Mouse (Mus musculus) heart, embryonic 16.5 days (tissue): ENCODE data around the gene Foxq1. TPM values are rescaled to one million over a fixed set of nuclear protein-coding genes. Genes with fewer than 3 reads are reported as not detected.

ENCODE experiments used
- ATAC-seq: fragments of 200-750 bp; cut with Nextera tagmentation; replicated peaks from 2 replicates; pipeline ENCODE4 v1.8.0; 2017; ENCODE audit warnings: moderate number of reproducible peaks; ENCODE audit not compliant: insufficient read depth, low FRiP score; ENCODE audit errors: extremely low read depth
- H3K27ac ChIP-seq: fragments of 300-500 bp; sonication (generic); 2 replicates; pipeline ENCODE4 v1.5.1; 2014; ENCODE audit warnings: mild to moderate bottlenecking, low read length, control low read depth, moderate library complexity
- H3K27me3 ChIP-seq: fragments of 300-500 bp; sonication (generic); 2 replicates; pipeline ENCODE4 v1.6.1; 2014; ENCODE audit warnings: low read length, mixed read lengths; ENCODE audit not compliant: control insufficient read depth, insufficient read depth
- H3K36me3 ChIP-seq: fragments of 300-500 bp; sonication (generic); 2 replicates; pipeline ENCODE4 v1.6.1; 2014; ENCODE audit not compliant: control insufficient read depth, insufficient read depth
- H3K4me1 ChIP-seq: fragments of 300-500 bp; sonication (generic); 2 replicates; pipeline ENCODE4 v1.6.1; 2014; ENCODE audit warnings: low read length, mixed read lengths; ENCODE audit not compliant: control insufficient read depth, insufficient read depth
- H3K4me2 ChIP-seq: fragments of 300-500 bp; sonication (generic); 2 replicates; pipeline ENCODE4 v1.6.1; 2014; ENCODE audit warnings: low read depth, mild to moderate bottlenecking, control low read depth, low read length
- H3K4me3 ChIP-seq: fragments of 300-500 bp; sonication (generic); 2 replicates; pipeline ENCODE4 v1.5.1; 2014; ENCODE audit warnings: mild to moderate bottlenecking, control low read depth, low read length
- H3K9ac ChIP-seq: fragments of 300-500 bp; sonication (generic); 2 replicates; pipeline ENCODE4 v1.6.1; 2014; ENCODE audit warnings: low read length, control low read depth
- H3K9me3 ChIP-seq: fragments of 300-500 bp; sonication (generic); replicated peaks from 2 replicates; pipeline ENCODE4 v1.6.1; 2016; ENCODE audit warnings: low read length; ENCODE audit not compliant: control insufficient read depth
- WGBS: fragments of 180-500 bp; shearing (Covaris S2); extraction: QIAGEN DNeasy Blood & Tissue Kit; methylation state at CpG from one replicate; pipeline ENCODE4 v1.1.7; 2014; 5-methylcytosine and 5-hydroxymethylcytosine counted together
- polyA plus RNA-seq: library from polyadenylated mRNA; unstranded; fragments of >200 nt; fragmentation: Nextera tagmentation; extraction: Ambion mirVana; gene quantifications from 2 replicates; pipeline ENCODE4 v1.2.1, GENCODE M21; 2015

Gene Foxq1
- polyA plus RNA-seq, 1 experiment from 2014 or later, result 0.09 TPM

DNA sequence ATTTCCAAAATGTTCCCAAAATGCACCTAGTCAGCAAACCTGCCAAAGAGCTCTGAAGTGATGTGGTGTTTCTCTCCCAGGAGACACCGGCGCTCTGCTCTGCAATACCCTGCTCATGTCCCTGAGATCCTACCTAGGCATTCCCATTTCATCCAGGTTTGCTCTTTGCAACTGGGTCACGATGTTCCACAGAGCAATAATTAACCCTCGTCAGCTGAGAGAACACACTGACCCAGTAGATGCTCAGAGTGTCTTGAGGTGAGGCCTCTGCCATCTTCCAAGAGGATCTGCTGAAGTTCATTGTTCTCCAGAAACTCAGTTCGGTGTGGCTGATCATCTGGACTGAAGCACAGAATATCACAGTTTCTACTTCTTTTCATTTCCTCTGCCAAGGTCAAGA is 12.9 kb upstream of the Foxq1 start:
- no peaks in the 10 kb centered on the region for H3K4me1 ChIP-seq
- H3K9ac ChIP-seq, result no peak overlapping the region
- no peaks in the 10 kb centered on the region for H3K36me3 ChIP-seq
- 84% methylated on average over 5 of the region's 5 CpGs for WGBS
- no peak overlapping the region for H3K4me3 ChIP-seq
- ATAC-seq, result no peak
- no peak overlapping the region for H3K4me2 ChIP-seq
- H3K9me3 ChIP-seq, result no peaks in the 10 kb centered on the region
- no peaks in the 10 kb centered on the region for H3K27me3 ChIP-seq
- H3K27ac ChIP-seq, result no peak overlapping the region

DNA sequence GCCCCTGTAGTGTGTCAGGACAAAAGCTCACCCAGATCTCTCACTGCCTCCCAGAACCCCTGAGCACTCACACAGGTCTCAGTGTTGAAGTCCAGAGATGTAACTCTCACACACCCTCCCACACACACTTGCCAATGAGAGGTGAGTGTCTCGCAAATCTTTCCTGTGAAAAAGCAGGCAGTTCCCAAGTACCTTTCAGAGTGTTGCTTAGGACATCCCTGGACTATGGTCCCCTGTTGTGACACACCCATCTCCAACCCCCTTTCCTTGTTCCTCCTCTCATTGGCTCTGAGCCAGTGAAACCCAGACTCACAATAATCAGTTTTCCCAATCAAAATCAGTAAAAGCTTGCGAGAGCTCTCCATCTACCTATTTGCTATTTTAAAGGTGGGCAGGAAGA is 9.2 kb upstream of the Foxq1 start:
- WGBS, result 62% methylated on average over 2 of the region's 2 CpGs
- no peak for ATAC-seq
- H3K9me3 ChIP-seq, result no peaks in the 10 kb centered on the region

DNA sequence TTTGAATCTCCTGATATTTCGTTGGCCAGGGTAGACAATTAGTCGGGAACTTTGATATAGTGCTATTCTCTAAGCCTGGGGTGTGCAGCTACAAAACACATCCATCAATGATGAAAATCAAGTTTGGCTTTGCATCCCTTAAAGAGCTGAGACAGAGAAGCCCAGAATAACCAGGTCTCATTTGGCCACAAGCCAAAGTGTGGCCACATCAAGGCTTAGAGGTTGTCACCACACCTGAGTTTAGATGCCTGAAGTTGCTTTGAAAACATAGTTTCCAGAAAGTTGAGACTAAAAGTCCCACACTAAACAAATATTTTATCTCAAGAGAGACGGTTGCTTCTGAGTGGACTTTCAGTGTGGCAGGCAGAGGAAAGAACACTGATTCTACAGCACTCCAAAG is 8.7 kb upstream of the Foxq1 start:
- H3K27ac ChIP-seq, result no peak overlapping the region
- H3K36me3 ChIP-seq, result no peaks in the 10 kb centered on the region
- no peak overlapping the region for H3K4me2 ChIP-seq
- WGBS, result 76% methylated on average over 3 of the region's 3 CpGs
- no peak for ATAC-seq
- no peak overlapping the region for H3K9ac ChIP-seq
- H3K27me3 ChIP-seq, result no peaks in the 10 kb centered on the region
- H3K4me1 ChIP-seq, result no peaks in the 10 kb centered on the region
- H3K4me3 ChIP-seq, result no peak overlapping the region
- no peaks in the 10 kb centered on the region for H3K9me3 ChIP-seq

More for the DNA sequence above, 9.2 kb upstream of the Foxq1 start:
- no peaks in the 10 kb centered on the region for H3K27me3 ChIP-seq
- H3K9ac ChIP-seq, result no peak overlapping the region
- H3K4me2 ChIP-seq, result no peak overlapping the region
- no peak overlapping the region for H3K27ac ChIP-seq
- H3K36me3 ChIP-seq, result no peaks in the 10 kb centered on the region
- H3K4me3 ChIP-seq, result no peak overlapping the region
- no peaks in the 10 kb centered on the region for H3K4me1 ChIP-seq

DNA sequence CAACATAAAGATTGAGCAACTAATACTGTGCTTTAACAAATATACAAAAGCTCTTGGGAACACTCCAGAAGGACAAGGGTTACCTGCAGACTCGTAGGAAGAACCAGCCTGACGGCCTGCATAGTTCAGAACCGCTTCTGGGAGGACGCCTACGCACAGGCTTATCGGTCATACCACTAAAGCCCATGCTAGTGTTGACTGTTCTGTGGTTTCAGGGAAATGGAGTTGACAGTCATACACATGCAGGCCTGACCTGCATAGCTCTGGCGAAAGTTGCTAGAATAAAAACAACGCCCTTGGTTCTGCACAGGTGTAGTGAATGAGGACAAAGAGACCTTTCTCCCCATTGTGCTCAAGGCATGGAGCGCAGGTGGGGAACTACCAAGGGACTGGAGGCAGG is 8.3 kb upstream of the Foxq1 start:
- no peak overlapping the region for H3K4me3 ChIP-seq

DNA sequence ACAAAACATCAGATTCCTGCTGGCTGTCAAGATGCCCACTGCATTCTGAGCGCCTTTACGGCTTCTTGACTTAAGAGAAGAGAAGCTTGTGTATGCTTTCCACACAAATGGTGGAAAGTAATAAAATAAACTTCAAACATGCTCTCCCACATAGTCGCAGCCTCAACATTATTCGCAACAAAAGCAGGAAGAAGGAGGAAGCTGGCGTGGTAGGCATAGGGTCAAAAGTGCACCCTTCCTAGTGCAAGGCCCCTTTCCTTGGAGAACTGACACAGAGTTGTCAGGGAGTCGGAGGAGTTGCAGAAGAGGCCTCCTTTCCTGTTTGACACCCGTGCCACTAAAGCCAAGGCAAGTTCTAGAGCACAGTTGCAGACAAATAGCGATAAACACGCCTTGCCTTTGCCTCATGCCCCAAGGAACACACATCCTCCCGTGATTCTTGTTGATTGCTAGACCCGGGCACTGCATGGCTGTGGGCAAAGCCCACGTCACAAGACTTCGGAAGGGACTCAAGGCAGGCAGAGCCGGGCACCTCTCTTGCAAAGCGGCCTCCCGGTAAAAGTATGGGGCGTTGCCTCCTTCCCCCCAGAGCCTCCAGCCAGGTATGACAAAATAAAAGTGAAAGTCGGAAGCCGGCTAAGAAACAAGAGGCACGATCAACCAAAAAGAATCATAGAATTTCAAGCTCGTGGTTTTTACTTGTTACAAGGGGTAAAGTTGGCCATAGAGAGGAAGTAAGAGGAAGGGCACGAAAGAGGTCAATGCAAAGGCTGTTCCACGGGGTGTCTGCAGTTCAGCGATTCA is 1.2 kb downstream of the Foxq1 start:
- no peak overlapping the region for H3K27ac ChIP-seq
- peaks cover 8% of the 10 kb centered on the region for H3K4me1 ChIP-seq
- 12% methylated on average over 24 of the region's 24 CpGs for WGBS
- H3K27me3 ChIP-seq, result peaks cover 83% of the 10 kb centered on the region
- H3K9me3 ChIP-seq, result no peaks in the 10 kb centered on the region
- H3K4me3 ChIP-seq, result peak overlapping the region; percentile 73
- ATAC-seq, result no peak
- no peak overlapping the region for H3K9ac ChIP-seq
- no peaks in the 10 kb centered on the region for H3K36me3 ChIP-seq
- H3K4me2 ChIP-seq, result peak overlapping the region; percentile 100

More for the DNA sequence above, 8.3 kb upstream of the Foxq1 start:
- no peaks in the 10 kb centered on the region for H3K4me1 ChIP-seq
- H3K9me3 ChIP-seq, result no peaks in the 10 kb centered on the region
- H3K27ac ChIP-seq, result no peak overlapping the region
- no peak for ATAC-seq
- no peak overlapping the region for H3K4me2 ChIP-seq
- H3K9ac ChIP-seq, result no peak overlapping the region
- no peaks in the 10 kb centered on the region for H3K36me3 ChIP-seq
- 81% methylated on average over 9 of the region's 9 CpGs for WGBS
- H3K27me3 ChIP-seq, result no peaks in the 10 kb centered on the region

DNA sequence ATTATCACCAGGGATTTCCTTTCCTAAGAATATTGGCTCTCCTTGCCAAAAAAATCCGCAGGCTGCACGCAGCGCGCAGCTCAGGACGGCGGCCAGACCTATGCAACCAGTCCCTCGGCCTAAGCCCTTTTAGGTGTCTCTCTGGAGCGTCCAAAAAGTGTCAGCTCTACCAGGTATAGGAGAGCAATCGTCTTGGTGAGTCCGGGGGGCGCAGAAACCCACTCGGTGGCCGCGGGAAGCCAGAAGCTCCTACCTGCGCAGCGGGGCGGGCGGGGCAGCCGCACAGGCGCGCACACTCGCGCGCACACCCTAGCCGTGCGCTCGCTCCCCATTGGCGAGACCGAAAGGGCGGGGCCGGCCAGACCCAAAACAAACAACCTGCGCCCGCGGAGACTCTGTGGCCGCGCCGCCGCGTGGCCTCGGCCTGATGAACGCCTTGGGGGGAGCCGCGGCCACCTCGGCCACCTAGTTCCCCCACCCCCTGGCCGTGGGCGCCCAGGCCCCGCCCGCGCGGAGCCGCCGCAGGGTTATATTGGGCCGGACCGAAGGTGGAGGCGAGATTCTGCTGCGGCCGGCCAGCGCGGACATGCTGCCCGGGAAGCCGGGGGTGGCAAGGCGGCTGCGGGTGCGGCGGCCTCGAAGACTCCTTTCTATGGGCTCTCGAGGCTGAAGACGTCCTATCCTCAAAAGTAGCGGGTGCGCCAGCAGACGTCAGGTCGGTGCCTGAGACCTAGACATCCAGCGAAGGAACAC is 2.0 kb downstream of the Foxq1 start:
- Histone ChIP-seq H3K9ac (peak overlapping the region; percentile 56; the same call in 1 of the 2 replicates), H3K4me3 (peak overlapping the region; percentile 73), H3K9me3 (no peaks in the 10 kb centered on the region), H3K36me3 (no peaks in the 10 kb centered on the region), H3K4me1 (peaks cover 8% of the 10 kb centered on the region), H3K27me3 (peaks cover 91% of the 10 kb centered on the region), H3K27ac (no peak overlapping the region), H3K4me2 (peak overlapping the region; percentile 100)
- under 1% methylated on average over 73 of the region's 73 CpGs for WGBS
- peak; percentile 42; the same call in 1 of the 2 replicates for ATAC-seq

DNA sequence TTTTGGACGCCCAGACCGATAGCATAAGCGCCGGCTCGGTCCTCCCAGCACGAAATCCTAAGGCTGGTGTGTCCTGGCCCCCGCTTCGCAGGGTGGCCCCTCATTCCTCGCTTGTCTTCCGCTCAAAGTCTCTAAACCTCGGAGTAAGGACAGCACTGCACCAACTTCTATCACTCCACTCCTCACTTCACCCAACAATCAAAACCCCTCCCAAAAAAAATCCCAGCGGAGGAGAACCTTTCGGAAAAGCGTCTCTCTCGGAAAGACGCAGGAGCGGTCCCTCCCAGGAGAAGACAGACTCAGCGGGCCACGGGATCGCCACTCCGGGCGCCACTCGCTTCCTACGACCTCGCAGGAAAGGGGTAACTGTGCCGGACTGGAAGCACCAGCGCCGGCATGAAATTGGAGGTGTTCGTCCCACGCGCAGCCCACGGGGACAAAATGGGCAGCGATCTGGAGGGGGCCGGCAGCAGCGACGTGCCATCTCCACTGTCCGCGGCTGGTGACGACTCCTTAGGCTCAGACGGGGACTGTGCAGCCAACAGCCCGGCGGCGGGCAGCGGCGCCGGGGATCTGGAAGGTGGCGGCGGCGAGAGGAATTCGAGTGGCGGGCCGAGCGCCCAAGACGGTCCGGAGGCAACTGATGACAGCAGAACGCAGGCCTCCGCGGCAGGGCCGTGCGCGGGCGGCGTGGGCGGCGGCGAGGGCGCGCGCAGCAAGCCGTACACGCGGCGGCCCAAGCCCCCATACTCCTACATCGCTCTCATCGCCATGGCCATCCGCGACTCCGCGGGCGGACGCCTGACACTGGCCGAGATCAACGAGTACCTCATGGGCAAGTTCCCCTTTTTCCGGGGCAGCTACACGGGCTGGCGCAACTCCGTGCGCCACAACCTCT is 2.8 kb downstream of the Foxq1 start, which contains the start of gene A530084C06Rik:
TSS of gene A530084C06Rik (minus strand) at position 813 of the 898 bp plus-strand sequence.
- ATAC-seq, result peak; percentile 28; the same call in 1 of the 2 replicates
- under 1% methylated on average over 88 of the region's 88 CpGs for WGBS

DNA sequence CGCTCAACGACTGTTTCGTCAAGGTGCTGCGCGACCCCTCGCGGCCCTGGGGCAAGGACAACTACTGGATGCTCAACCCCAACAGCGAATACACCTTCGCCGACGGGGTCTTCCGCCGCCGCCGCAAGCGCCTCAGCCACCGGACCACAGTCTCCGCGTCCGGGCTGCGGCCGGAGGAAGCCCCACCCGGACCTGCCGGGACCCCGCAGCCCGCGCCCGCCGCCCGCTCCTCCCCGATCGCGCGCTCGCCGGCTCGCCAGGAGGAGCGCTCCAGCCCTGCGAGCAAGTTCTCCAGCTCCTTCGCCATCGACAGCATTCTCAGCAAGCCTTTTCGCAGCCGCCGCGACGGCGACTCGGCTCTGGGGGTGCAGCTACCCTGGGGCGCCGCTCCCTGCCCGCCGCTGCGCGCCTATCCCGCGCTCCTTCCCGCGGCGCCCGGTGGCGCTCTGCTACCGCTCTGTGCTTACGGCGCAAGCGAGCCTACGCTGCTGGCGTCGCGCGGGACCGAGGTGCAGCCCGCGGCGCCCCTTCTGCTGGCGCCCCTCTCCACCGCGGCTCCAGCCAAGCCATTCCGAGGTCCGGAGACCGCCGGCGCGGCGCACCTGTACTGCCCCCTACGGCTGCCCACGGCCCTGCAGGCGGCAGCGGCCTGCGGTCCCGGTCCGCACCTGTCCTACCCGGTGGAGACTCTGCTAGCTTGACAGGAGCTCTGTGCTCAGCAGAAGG is 3.6 kb downstream of the Foxq1 start:
- Histone ChIP-seq H3K4me3 (peak overlapping the region; percentile 73), H3K9ac (peak overlapping the region; percentile 8), H3K4me1 (peaks cover 11% of the 10 kb centered on the region), H3K27ac (no peak overlapping the region), H3K27me3 (peaks cover 91% of the 10 kb centered on the region), H3K9me3 (no peaks in the 10 kb centered on the region), H3K36me3 (no peaks in the 10 kb centered on the region), H3K4me2 (peak overlapping the region; percentile 100)
- under 1% methylated on average over 92 of the region's 92 CpGs for WGBS
- ATAC-seq, result peak; percentile 53; the same call in 1 of the 2 replicates

More for the DNA sequence above, 2.8 kb downstream of the Foxq1 start, which contains the start of gene A530084C06Rik:
- H3K27ac ChIP-seq, result no peak within 1 kb of the TSS
- peak within 1 kb of the TSS; percentile 100 for H3K4me2 ChIP-seq
- peaks cover 8% of the 10 kb centered on the region for H3K4me1 ChIP-seq
- no peaks in the 10 kb centered on the region for H3K36me3 ChIP-seq
- H3K27me3 ChIP-seq, result peaks cover 94% of the 10 kb centered on the region
- peak within 1 kb of the TSS; percentile 73 for H3K4me3 ChIP-seq
- peak within 1 kb of the TSS; percentile 56 for H3K9ac ChIP-seq
- no peaks in the 10 kb centered on the region for H3K9me3 ChIP-seq
